Mouse (Mus musculus): ENCODE results near the gene Mypn.

DNA sequence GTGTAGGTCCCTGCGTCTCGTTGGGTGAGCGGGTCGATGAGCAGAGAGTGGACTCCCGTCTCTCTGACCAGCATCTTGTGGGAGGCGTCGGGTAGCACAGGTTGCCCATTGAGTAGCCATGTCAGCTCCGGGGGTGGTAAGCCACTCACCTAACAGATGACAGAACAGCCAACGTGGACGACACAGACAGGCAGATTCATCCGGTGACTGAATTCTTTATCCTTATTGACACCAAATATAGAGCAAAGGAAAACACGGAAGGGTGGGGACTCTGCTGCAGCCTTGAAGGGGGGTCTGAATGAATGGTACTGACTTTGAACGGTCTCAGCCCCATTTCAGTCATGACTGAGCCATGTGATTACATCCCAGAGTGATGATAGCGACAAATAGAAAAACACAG, 81.8 kb downstream of the Mypn start:
- no peak for TF ChIP-seq POLR2A (IDR thresholded peaks at IDR 0.05; ENCODE audit: borderline replicate concordance, insufficient read depth, low read length)
- no peak for TF ChIP-seq CTCF (IDR thresholded peaks at IDR 0.05; ENCODE audit: borderline replicate concordance, insufficient read depth, low read depth, low read length)

Data from cerebellum, adult 2 months (tissue).